Mouse (Mus musculus): Measurements from ENCODE around the gene Alg13.

DNA sequence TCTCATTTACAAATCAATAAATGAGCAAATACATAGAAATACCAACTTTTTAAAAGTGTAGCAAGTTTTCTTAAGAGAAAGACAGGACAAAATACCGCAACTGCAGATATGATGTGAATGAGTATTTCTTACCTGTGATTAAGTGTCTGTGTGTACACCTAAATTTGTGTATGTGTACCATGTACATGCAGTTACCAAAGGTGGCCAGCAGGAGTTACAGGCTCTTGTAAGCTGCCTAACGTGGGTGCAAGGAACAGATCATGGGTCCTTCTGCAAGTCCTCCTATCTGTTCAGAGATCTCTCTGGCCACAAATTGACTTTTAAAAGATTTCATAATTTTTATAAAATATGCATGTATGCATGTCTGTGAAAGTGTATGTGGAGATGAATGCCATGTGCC, 11.9 kb upstream of the Alg13 start:
- TF ChIP-seq CTCF (IDR thresholded peaks at IDR 0.05; ENCODE audit: low read depth) (no peak), EP300 (IDR thresholded peaks at IDR 0.05; ENCODE audit: low read depth) (no peak)

Measured in heart, postnatal 0 days (tissue).